Mouse (Mus musculus): ENCODE measurements around the gene Ccdc63. TPM values are rescaled to one million over a fixed set of nuclear protein-coding genes. Genes with fewer than 3 reads are reported as not detected.
"Not testable (repeated sequence)": the region's sequence is repeated elsewhere in the genome, so short reads cannot be mapped to it uniquely, and the experiment has no call there.

Gene Ccdc63
- total RNA-seq (2014; fragmentation: Nextera tagmentation) (not detected in 2 replicates), total RNA-seq (2017) (0.16 and 0.29 TPM in 2 replicates), polyA plus RNA-seq (2012) (not detected in 2 replicates)

DNA sequence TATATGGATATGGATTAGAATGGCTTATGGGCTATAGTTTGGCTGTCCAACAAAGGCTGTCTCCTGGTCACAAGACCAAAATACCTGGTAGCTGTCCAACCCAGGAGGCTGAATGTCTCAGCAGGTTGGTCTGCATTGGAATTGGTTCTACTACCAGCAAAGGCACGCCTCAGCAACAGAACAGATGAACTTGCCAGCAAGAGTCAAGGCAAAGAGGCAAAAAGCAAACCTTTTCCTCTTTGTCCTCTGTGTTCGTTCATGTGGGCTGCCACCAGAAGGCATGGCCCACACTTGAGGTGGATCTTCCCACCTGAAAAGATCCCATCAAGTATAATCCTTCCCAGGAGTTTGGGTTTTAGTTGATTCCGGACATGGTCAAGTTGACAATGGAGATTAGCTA lies at the start of gene Ccdc63:
Gene Ccdc63 (minus strand): TSS at position 101 of the 400 bp plus-strand sequence.
- ATAC-seq (ENCODE audit: extremely low read depth, insufficient number of reproducible peaks, low FRiP score, poor library complexity, severe bottlenecking) = no peak
- TF ChIP-seq POLR2AphosphoS5 (IDR thresholded peaks at IDR 0.05; ENCODE audit: insufficient replicate concordance, low read depth, low read length) (no peak), CTCF (IDR thresholded peaks at IDR 0.05; ENCODE audit: low read depth, low read length) (no peak), GATA1 (IDR thresholded peaks at IDR 0.05; ENCODE audit: borderline replicate concordance, low read length) (no peak), TAL1 (conservative IDR thresholded peaks at IDR 0.05; ENCODE audit: low read depth, low read length) (no peak), GATA2 (IDR thresholded peaks at IDR 0.05; ENCODE audit: borderline replicate concordance, low read depth, low read length) (no peak)
- H3K36me3 ChIP-seq (replicated peaks) = no peaks in the 10 kb centered on the region

DNA sequence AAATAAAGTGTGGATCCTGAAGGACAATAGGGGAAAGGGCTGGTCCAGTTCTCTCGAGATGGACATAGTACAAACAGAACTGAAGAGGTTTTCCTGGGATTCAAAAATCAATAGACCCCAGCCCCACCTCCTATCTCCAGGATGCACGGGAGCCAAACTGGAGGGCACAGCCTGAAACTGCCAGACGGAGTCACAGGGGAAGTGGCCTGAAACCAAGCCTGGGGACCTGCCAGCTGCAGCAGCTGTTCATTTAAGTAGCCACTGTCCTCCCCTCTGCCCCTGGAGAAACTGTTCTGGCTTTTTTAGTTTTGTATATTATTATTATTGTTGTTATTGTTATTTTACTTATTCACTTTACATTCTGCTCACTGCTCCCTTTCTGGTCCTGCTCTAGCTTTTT lies 48.5 kb upstream of the Ccdc63 start:
- no peak overlapping the region for H3K4me3 ChIP-seq (ENCODE audit: low read depth, low read length)
- TF ChIP-seq POLR2AphosphoS5 (IDR thresholded peaks at IDR 0.05; ENCODE audit: insufficient replicate concordance, low read depth, low read length) = no peak
- no peak for TF ChIP-seq CTCF (IDR thresholded peaks at IDR 0.05; ENCODE audit: low read depth, low read length)
- TF ChIP-seq GATA1 (IDR thresholded peaks at IDR 0.05; ENCODE audit: borderline replicate concordance, low read length) = no peak
- TF ChIP-seq TAL1 (conservative IDR thresholded peaks at IDR 0.05; ENCODE audit: low read depth, low read length) = no peak
- no peak for TF ChIP-seq GATA2 (IDR thresholded peaks at IDR 0.05; ENCODE audit: borderline replicate concordance, low read depth, low read length)
- H3K9me3 ChIP-seq (replicated peaks) = peaks cover 7% of the 10 kb centered on the region
- ATAC-seq (ENCODE audit: extremely low read depth, insufficient number of reproducible peaks, low FRiP score, poor library complexity, severe bottlenecking) = no peak
- DNase-seq (ENCODE audit: low spot score) = no peak
- H3K27me3 ChIP-seq (ENCODE audit: insufficient read depth, low read length) = peaks cover 28% of the 10 kb centered on the region
- no peaks in the 10 kb centered on the region for H3K36me3 ChIP-seq (replicated peaks)
- H3K4me1 ChIP-seq (ENCODE audit: insufficient read depth, low read depth, low read length) = 0 out of 2 replicates have a peak, but pooled peaks cover 3% of the 10 kb centered on the region

More for the DNA sequence above, at the start of gene Ccdc63:
- H3K4me3 ChIP-seq (ENCODE audit: low read depth, low read length) = no peak within 1 kb of the TSS
- H3K27me3 ChIP-seq (ENCODE audit: insufficient read depth, low read length) = peaks cover 65% of the 10 kb centered on the region
- H3K9me3 ChIP-seq (replicated peaks) = no peaks in the 10 kb centered on the region
- peaks cover 6% of the 10 kb centered on the region; the same call in 1 of the 2 replicates for H3K4me1 ChIP-seq (ENCODE audit: insufficient read depth, low read depth, low read length)
- DNase-seq (ENCODE audit: low spot score) = no peak

DNA sequence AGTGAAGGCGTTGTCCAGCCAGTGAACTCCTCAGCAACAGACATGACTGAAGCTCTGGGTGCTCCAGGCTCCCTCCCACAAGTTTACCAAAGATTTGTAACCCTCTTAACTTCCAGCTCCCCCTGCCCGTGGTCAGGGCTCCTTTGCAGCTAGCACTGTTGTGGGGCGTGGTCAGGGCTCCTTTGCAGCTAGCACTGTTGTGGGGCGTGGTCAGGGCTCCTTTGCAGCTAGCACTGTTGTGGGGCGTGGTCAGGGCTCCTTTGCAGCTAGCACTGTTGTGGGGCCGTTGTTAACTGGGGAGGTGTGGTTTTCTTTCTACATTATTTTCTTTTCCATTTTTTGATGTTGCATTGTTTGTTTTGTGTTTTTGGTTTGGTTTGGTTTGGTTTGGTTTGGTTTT lies 44.2 kb upstream of the Ccdc63 start:
- H3K4me1 ChIP-seq (ENCODE audit: insufficient read depth, low read depth, low read length); H3K36me3 ChIP-seq (replicated peaks); ATAC-seq (ENCODE audit: extremely low read depth, insufficient number of reproducible peaks, low FRiP score, poor library complexity, severe bottlenecking); H3K9me3 ChIP-seq (replicated peaks); DNase-seq (ENCODE audit: low spot score); H3K4me3 ChIP-seq (ENCODE audit: low read depth, low read length): not testable (repeated sequence)
- H3K27me3 ChIP-seq (ENCODE audit: insufficient read depth, low read length) = peaks cover 26% of the 10 kb centered on the region

DNA sequence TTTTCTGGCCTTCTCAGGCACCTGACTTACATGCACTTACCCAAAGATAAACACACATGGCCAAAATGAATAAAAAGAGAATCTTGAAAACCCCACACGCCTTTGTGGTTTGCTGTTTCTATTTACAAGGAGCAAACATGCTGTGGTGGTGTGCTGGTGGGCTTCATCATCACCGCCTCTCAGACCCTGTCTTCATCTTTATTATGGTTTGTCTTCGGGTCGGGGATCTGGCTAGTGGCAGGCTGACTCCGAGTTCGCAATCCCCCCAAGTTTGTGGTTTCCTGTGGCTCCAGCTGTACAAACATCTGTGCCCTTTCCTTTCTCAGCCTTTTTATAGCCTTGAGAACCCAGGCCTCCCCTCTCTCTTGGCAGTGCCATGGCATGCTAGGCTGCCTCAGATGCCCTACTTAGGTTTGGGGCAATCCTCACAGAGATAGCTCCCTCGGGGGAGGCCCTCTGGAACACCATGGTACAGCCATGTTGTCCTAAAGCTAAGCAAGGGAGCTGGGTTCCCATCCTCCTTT lies 43.7 kb upstream of the Ccdc63 start:
- DNase-seq (ENCODE audit: low spot score) = no peak
- TF ChIP-seq TAL1 (conservative IDR thresholded peaks at IDR 0.05; ENCODE audit: low read depth, low read length) (no peak), CTCF (IDR thresholded peaks at IDR 0.05; ENCODE audit: low read depth, low read length) (no peak), GATA1 (IDR thresholded peaks at IDR 0.05; ENCODE audit: borderline replicate concordance, low read length) (no peak), POLR2AphosphoS5 (IDR thresholded peaks at IDR 0.05; ENCODE audit: insufficient replicate concordance, low read depth, low read length) (no peak), GATA2 (IDR thresholded peaks at IDR 0.05; ENCODE audit: borderline replicate concordance, low read depth, low read length) (no peak)
- no peak overlapping the region for H3K4me3 ChIP-seq (ENCODE audit: low read depth, low read length)
- peaks cover 25% of the 10 kb centered on the region for H3K27me3 ChIP-seq (ENCODE audit: insufficient read depth, low read length)
- no peak for ATAC-seq (ENCODE audit: extremely low read depth, insufficient number of reproducible peaks, low FRiP score, poor library complexity, severe bottlenecking)
- no peaks in the 10 kb centered on the region for H3K36me3 ChIP-seq (replicated peaks)
- peaks cover 7% of the 10 kb centered on the region for H3K4me1 ChIP-seq (ENCODE audit: insufficient read depth, low read depth, low read length)
- H3K9me3 ChIP-seq (replicated peaks) = peaks cover 7% of the 10 kb centered on the region

DNA sequence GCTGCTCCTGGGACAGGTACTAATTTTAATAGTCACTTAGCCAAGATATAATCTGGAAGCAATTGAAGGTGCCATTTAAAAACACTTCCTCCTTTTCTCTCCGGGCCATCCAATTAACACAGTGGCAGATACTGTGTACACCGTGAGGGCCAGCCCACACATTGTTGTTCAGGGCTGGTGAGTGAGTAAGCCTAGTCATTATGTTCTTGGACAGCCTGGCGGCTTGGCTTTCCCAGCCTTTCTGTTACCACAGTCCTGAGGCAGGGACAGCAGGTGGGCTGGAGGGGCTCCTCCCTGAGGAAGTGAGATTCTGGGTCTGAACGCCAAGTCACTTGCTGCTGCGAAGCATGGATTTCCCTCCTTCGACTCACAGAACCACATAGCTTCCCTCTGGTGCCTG lies 39.0 kb upstream of the Ccdc63 start:
- TF ChIP-seq GATA2 (IDR thresholded peaks at IDR 0.05; ENCODE audit: borderline replicate concordance, low read depth, low read length) (no peak), TAL1 (conservative IDR thresholded peaks at IDR 0.05; ENCODE audit: low read depth, low read length) (no peak)
- Histone ChIP-seq H3K9me3 (replicated peaks) (peaks cover 4% of the 10 kb centered on the region), H3K4me3 (ENCODE audit: low read depth, low read length) (no peak overlapping the region), H3K36me3 (replicated peaks) (peaks cover 27% of the 10 kb centered on the region), H3K27me3 (ENCODE audit: insufficient read depth, low read length) (peaks cover 6% of the 10 kb centered on the region; the same call in 1 of the 2 replicates), H3K4me1 (ENCODE audit: insufficient read depth, low read depth, low read length) (peaks cover 16% of the 10 kb centered on the region)
- no peak for DNase-seq (ENCODE audit: low spot score)
- no peak for ATAC-seq (ENCODE audit: extremely low read depth, insufficient number of reproducible peaks, low FRiP score, poor library complexity, severe bottlenecking)

DNA sequence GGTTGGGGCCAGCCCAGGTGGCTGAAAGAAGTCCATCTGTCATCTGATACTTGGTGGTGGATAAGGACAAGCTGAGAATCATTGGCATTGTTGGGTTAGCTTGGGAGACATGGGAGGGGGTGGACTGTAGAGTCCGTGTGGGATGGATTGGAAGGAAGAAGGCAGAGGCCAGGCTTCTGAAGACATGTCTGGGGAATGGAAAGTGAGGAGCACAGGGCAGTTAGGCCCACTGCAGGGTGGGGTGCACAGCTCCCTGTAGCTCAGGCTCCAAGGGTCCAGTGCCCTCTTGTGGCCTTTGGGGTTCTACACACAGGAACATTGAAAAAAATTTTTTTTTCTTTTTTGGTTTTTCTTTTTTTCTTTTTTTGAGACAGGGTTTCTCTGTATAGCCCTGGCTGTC lies 35.8 kb upstream of the Ccdc63 start:
- ATAC-seq (ENCODE audit: extremely low read depth, insufficient number of reproducible peaks, low FRiP score, poor library complexity, severe bottlenecking) (peak; percentile 28; the same call in 1 of the 2 replicates), DNase-seq (ENCODE audit: low spot score) (peak; percentile 64)
- TF ChIP-seq CTCF (IDR thresholded peaks at IDR 0.05; ENCODE audit: low read depth, low read length) (peak; percentile 35; the same call in 1 of the 2 replicates), GATA2 (IDR thresholded peaks at IDR 0.05; ENCODE audit: borderline replicate concordance, low read depth, low read length) (no peak)
- H3K4me1 ChIP-seq (ENCODE audit: insufficient read depth, low read depth, low read length) = peaks cover 16% of the 10 kb centered on the region
- no peak overlapping the region for H3K4me3 ChIP-seq (ENCODE audit: low read depth, low read length)
- no peaks in the 10 kb centered on the region for H3K9me3 ChIP-seq (replicated peaks)
- H3K36me3 ChIP-seq (replicated peaks) = peaks cover 53% of the 10 kb centered on the region
- no peaks in the 10 kb centered on the region for H3K27me3 ChIP-seq (ENCODE audit: insufficient read depth, low read length)

DNA sequence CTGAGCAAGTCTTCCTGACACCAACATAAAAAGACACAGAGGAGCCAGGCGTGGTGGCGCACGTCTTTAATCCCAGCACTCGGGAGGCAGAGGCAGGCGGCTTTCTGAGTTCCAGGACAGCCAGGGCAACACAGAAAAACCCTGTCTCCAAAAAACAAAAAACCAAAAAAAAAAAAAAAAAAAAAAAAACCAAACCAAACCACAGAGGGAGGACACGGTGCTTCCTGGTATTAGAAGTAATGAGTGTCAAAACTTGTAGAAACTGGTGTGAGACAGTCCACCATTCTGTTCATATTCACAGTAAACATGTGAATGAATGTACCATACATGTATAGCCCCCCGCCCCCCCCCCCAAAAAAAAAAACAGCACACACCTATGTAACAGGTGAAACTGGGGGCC lies 35.3 kb upstream of the Ccdc63 start:
- peaks cover 57% of the 10 kb centered on the region for H3K36me3 ChIP-seq (replicated peaks)
- no peaks in the 10 kb centered on the region for H3K27me3 ChIP-seq (ENCODE audit: insufficient read depth, low read length)
- no peak for TF ChIP-seq GATA2 (IDR thresholded peaks at IDR 0.05; ENCODE audit: borderline replicate concordance, low read depth, low read length)
- no peak for TF ChIP-seq CTCF (IDR thresholded peaks at IDR 0.05; ENCODE audit: low read depth, low read length)
- no peak for TF ChIP-seq TAL1 (conservative IDR thresholded peaks at IDR 0.05; ENCODE audit: low read depth, low read length)
- TF ChIP-seq POLR2AphosphoS5 (IDR thresholded peaks at IDR 0.05; ENCODE audit: insufficient replicate concordance, low read depth, low read length) = no peak
- no peak for TF ChIP-seq GATA1 (IDR thresholded peaks at IDR 0.05; ENCODE audit: borderline replicate concordance, low read length)
- no peak overlapping the region for H3K4me3 ChIP-seq (ENCODE audit: low read depth, low read length)
- DNase-seq (ENCODE audit: low spot score) (no peak), ATAC-seq (ENCODE audit: extremely low read depth, insufficient number of reproducible peaks, low FRiP score, poor library complexity, severe bottlenecking) (no peak)
- no peaks in the 10 kb centered on the region for H3K9me3 ChIP-seq (replicated peaks)
- H3K4me1 ChIP-seq (ENCODE audit: insufficient read depth, low read depth, low read length) = peaks cover 16% of the 10 kb centered on the region
